Comparison of ENCODE assay signal across 8 mouse cellular contexts in genomic region chr16:10355004-10355403, GRCm38 (mm10). TPM values are rescaled to one million over a fixed set of nuclear protein-coding genes. Genes with fewer than 3 reads are reported as not detected.
DNase-seq lines count a peak whose midpoint lies in the region; ATAC-seq and TF ChIP-seq lines count a peak whose summit lies in the region.

No protein-coding gene starts in this region.

- H3K9ac ChIP-seq in forebrain, postnatal 0 days: no peak overlapping the region
- H3K9ac ChIP-seq in forebrain, embryonic 16.5 days (replicated peaks; ENCODE audit: low read depth, low read length): no peak overlapping the region
- no peak overlapping the region for H3K9ac ChIP-seq in lung, embryonic 16.5 days (ENCODE audit: low read length)
- no peak overlapping the region for H3K9ac ChIP-seq in liver, embryonic 12.5 days

- no peaks in the 10 kb centered on the region for H3K9me3 ChIP-seq in forebrain, postnatal 0 days (ENCODE audit: low read length)
- H3K9me3 ChIP-seq in forebrain, embryonic 16.5 days (ENCODE audit: control insufficient read depth, low read length): no peaks in the 10 kb centered on the region
- H3K9me3 ChIP-seq in lung, embryonic 16.5 days (ENCODE audit: control insufficient read depth, low read length): no peaks in the 10 kb centered on the region
- H3K9me3 ChIP-seq in liver, embryonic 12.5 days (replicated peaks): no peaks in the 10 kb centered on the region

- no peak overlapping the region for H3K4me2 ChIP-seq in forebrain, postnatal 0 days (ENCODE audit: low read depth)
- H3K4me2 ChIP-seq in forebrain, embryonic 16.5 days (ENCODE audit: low read length): no peak overlapping the region
- no peak overlapping the region for H3K4me2 ChIP-seq in lung, embryonic 16.5 days (ENCODE audit: low read depth, low read length)
- H3K4me2 ChIP-seq in liver, embryonic 12.5 days: no peak overlapping the region

- no peak overlapping the region for H3K4me3 ChIP-seq in forebrain, postnatal 0 days (ENCODE audit: low read depth, low read length)
- no peak overlapping the region for H3K4me3 ChIP-seq in forebrain, embryonic 16.5 days (replicated peaks; ENCODE audit: low read length)
- H3K4me3 ChIP-seq in cerebellum, adult 2 months (replicated peaks; ENCODE audit: insufficient read depth, low read depth, low read length): no peak overlapping the region
- H3K4me3 ChIP-seq in lung, embryonic 16.5 days (ENCODE audit: low read length): no peak overlapping the region
- no peak overlapping the region for H3K4me3 ChIP-seq in liver, embryonic 12.5 days
- H3K4me3 ChIP-seq in layer of hippocampus, adult 2 months: no peak overlapping the region

- H3K27ac ChIP-seq in forebrain, postnatal 0 days (ENCODE audit: low read depth, low read length): no peak overlapping the region
- no peak overlapping the region for H3K27ac ChIP-seq in forebrain, embryonic 16.5 days (ENCODE audit: low read length)
- H3K27ac ChIP-seq in cerebellum, adult 2 months (ENCODE audit: insufficient read depth, low read length): no peak overlapping the region
- peak overlapping the region; percentile 55 for H3K27ac ChIP-seq in lung, embryonic 16.5 days (ENCODE audit: low read length)
- H3K27ac ChIP-seq in liver, embryonic 12.5 days: no peak overlapping the region
- no peak overlapping the region for H3K27ac ChIP-seq in layer of hippocampus, adult 2 months

- no peaks in the 10 kb centered on the region for H3K36me3 ChIP-seq in forebrain, postnatal 0 days (ENCODE audit: insufficient read depth)
- no peaks in the 10 kb centered on the region for H3K36me3 ChIP-seq in forebrain, embryonic 16.5 days (ENCODE audit: control insufficient read depth, insufficient read depth)
- no peaks in the 10 kb centered on the region for H3K36me3 ChIP-seq in lung, embryonic 16.5 days (ENCODE audit: control insufficient read depth, insufficient read depth, low read length)
- no peaks in the 10 kb centered on the region for H3K36me3 ChIP-seq in liver, embryonic 12.5 days

- ATAC-seq in forebrain, postnatal 0 days: peak; percentile 56
- no peak for ATAC-seq in forebrain, embryonic 16.5 days
- ATAC-seq in lung, embryonic 16.5 days (ENCODE audit: low read depth): peak; percentile 37
- ATAC-seq in liver, embryonic 12.5 days: no peak

- intact Hi-C loops in left cerebral cortex, postnatal 10 days (cut with DNase I): no loop called here

- TF ChIP-seq POLR2A in cerebellum, adult 2 months (IDR thresholded peaks at IDR 0.05; ENCODE audit: borderline replicate concordance, insufficient read depth, low read length): no peak

- peak; percentile 35 for DNase-seq in forebrain, postnatal 0 days
- DNase-seq in left cerebral cortex, postnatal 10 days (ENCODE audit: extremely low spot score in 1 of 2, low spot score in 2 of 2): peak; percentile 57 to 77
- DNase-seq in left cerebral cortex, adult 18-20 months (ENCODE audit: low spot score in 2 of 2): no peak
- DNase-seq in cerebellum, adult 2 months: peak; percentile 35 to 60
- no peak for DNase-seq in layer of hippocampus, adult 2 months (ENCODE audit: low spot score in 2 of 2)

- no peak for TF ChIP-seq CTCF in forebrain, postnatal 0 days (IDR thresholded peaks at IDR 0.05; ENCODE audit: low read depth)
- no peak for TF ChIP-seq CTCF in cerebellum, adult 2 months (IDR thresholded peaks at IDR 0.05; ENCODE audit: borderline replicate concordance, insufficient read depth, low read depth, low read length)
- TF ChIP-seq CTCF in layer of hippocampus, adult 2 months (conservative IDR thresholded peaks at IDR 0.05): no peak

- no peaks in the 10 kb centered on the region for H3K27me3 ChIP-seq in forebrain, postnatal 0 days (ENCODE audit: insufficient read depth, low read length)
- H3K27me3 ChIP-seq in forebrain, embryonic 16.5 days (replicated peaks; ENCODE audit: control insufficient read depth, insufficient read depth, low read length): no peaks in the 10 kb centered on the region
- no peaks in the 10 kb centered on the region for H3K27me3 ChIP-seq in cerebellum, adult 2 months (ENCODE audit: control insufficient read depth, insufficient read depth, low read length)
- no peaks in the 10 kb centered on the region for H3K27me3 ChIP-seq in lung, embryonic 16.5 days (ENCODE audit: control insufficient read depth, insufficient read depth, low read depth, low read length)
- H3K27me3 ChIP-seq in liver, embryonic 12.5 days (replicated peaks): peaks cover 4% of the 10 kb centered on the region; the same call in 1 of the 2 replicates

- peaks cover 7% of the 10 kb centered on the region; the same call in 1 of the 2 replicates for H3K4me1 ChIP-seq in forebrain, postnatal 0 days (ENCODE audit: insufficient read depth)
- H3K4me1 ChIP-seq in forebrain, embryonic 16.5 days (replicated peaks; ENCODE audit: control insufficient read depth, insufficient read depth, low read length): peaks cover 5% of the 10 kb centered on the region; the same call in 1 of the 2 replicates
- peaks cover 3% of the 10 kb centered on the region; the same call in 1 of the 2 replicates for H3K4me1 ChIP-seq in cerebellum, adult 2 months (ENCODE audit: control insufficient read depth, insufficient read depth, low read length)
- H3K4me1 ChIP-seq in lung, embryonic 16.5 days (replicated peaks; ENCODE audit: control insufficient read depth, insufficient read depth, low read length): peaks cover 34% of the 10 kb centered on the region
- H3K4me1 ChIP-seq in liver, embryonic 12.5 days: peaks cover 21% of the 10 kb centered on the region

RNA-seq across cellular contexts. Expression of gene Tekt5, which starts 40.3 kb away (rescaled TPM):
- total RNA-seq in forebrain, postnatal 0 days (2014; rRNA removed): 3.9 and 5.4 TPM in 2 replicates
- 8.7 and 11.8 TPM in 2 replicates for polyA plus RNA-seq in forebrain, postnatal 0 days (2015; fragmentation: Nextera tagmentation; extraction: Ambion mirVana)
- 2.5 and 4.1 TPM in 2 replicates for polyA plus RNA-seq in forebrain, embryonic 16.5 days (2015; fragmentation: Nextera tagmentation; extraction: Ambion mirVana)
- total RNA-seq in left cerebral cortex, postnatal 10 days (2021): 1 to 10 TPM; 7.3 to 7.7 TPM
- total RNA-seq in left cerebral cortex, adult 18-20 months (2021): 10 to 100 TPM in 1 of 2 experiments, 1 to 10 TPM in 1; 9.0 to 10.7 TPM
- polyA plus RNA-seq in cerebellum, adult 2 months (2012; rRNA removed): 14.7 and 20.3 TPM in 2 replicates
- polyA plus RNA-seq in lung, embryonic 16.5 days (2015; fragmentation: Nextera tagmentation; extraction: Ambion mirVana): 2.9 and 4.2 TPM in 2 replicates
- polyA plus RNA-seq in liver, embryonic 12.5 days (2016; fragmentation: Nextera tagmentation; extraction: Ambion mirVana): 0.08 TPM in 1 of 2 replicates, not detected in the other
- total RNA-seq in layer of hippocampus, adult 2 months (2021): 1 to 10 TPM; 6.1 to 7.4 TPM

RNA-seq across cellular contexts. Expression of gene Emp2, which starts 41.2 kb away (rescaled TPM):
- total RNA-seq in forebrain, postnatal 0 days (2014; rRNA removed): 11.3 and 12.1 TPM in 2 replicates
- 13.2 and 18.5 TPM in 2 replicates for polyA plus RNA-seq in forebrain, postnatal 0 days (2015; fragmentation: Nextera tagmentation; extraction: Ambion mirVana)
- polyA plus RNA-seq in forebrain, embryonic 16.5 days (2015; fragmentation: Nextera tagmentation; extraction: Ambion mirVana): 8.3 and 10.7 TPM in 2 replicates
- total RNA-seq in left cerebral cortex, postnatal 10 days (2021): 10 to 100 TPM; 28.9 to 30.2 TPM
- 10 to 100 TPM in 1 of 2 experiments, 1 to 10 TPM in 1; 10.0 to 13.7 TPM for total RNA-seq in left cerebral cortex, adult 18-20 months (2021)
- 16.2 and 18.9 TPM in 2 replicates for polyA plus RNA-seq in cerebellum, adult 2 months (2012; rRNA removed)
- polyA plus RNA-seq in lung, embryonic 16.5 days (2015; fragmentation: Nextera tagmentation; extraction: Ambion mirVana): 131 and 151 TPM in 2 replicates
- polyA plus RNA-seq in liver, embryonic 12.5 days (2016; fragmentation: Nextera tagmentation; extraction: Ambion mirVana): 5.4 and 5.7 TPM in 2 replicates
- 10 to 100 TPM; 14.4 to 16.4 TPM for total RNA-seq in layer of hippocampus, adult 2 months (2021)

RNA-seq across cellular contexts. Expression of gene Nubp1, which starts 56.7 kb away (rescaled TPM):
- 32.1 and 34.5 TPM in 2 replicates for total RNA-seq in forebrain, postnatal 0 days (2014; rRNA removed)
- 25.7 and 32.2 TPM in 2 replicates for polyA plus RNA-seq in forebrain, postnatal 0 days (2015; fragmentation: Nextera tagmentation; extraction: Ambion mirVana)
- polyA plus RNA-seq in forebrain, embryonic 16.5 days (2015; fragmentation: Nextera tagmentation; extraction: Ambion mirVana): 47.7 and 48.9 TPM in 2 replicates
- total RNA-seq in left cerebral cortex, postnatal 10 days (2021): 10 to 100 TPM; 14.0 to 16.8 TPM
- total RNA-seq in left cerebral cortex, adult 18-20 months (2021): 10 to 100 TPM; 16.3 to 18.5 TPM
- 30.0 and 30.8 TPM in 2 replicates for polyA plus RNA-seq in cerebellum, adult 2 months (2012; rRNA removed)
- 59.7 and 59.9 TPM in 2 replicates for polyA plus RNA-seq in lung, embryonic 16.5 days (2015; fragmentation: Nextera tagmentation; extraction: Ambion mirVana)
- polyA plus RNA-seq in liver, embryonic 12.5 days (2016; fragmentation: Nextera tagmentation; extraction: Ambion mirVana): 49.4 and 52.0 TPM in 2 replicates
- 10 to 100 TPM; 15.5 to 17.8 TPM for total RNA-seq in layer of hippocampus, adult 2 months (2021)

Comparison
In these comparisons a context has a peak if more than half of its experiments do, and no peak if none do; other contexts are left out.
1. ATAC-seq: peak in forebrain, postnatal 0 days (single experiment) and lung, embryonic 16.5 days (single experiment); none in forebrain, embryonic 16.5 days (single experiment) and liver, embryonic 12.5 days (single experiment).
2. DNase-seq: peak in forebrain, postnatal 0 days (single experiment), left cerebral cortex, postnatal 10 days (2 of 2) and cerebellum, adult 2 months (2 of 2); none in left cerebral cortex, adult 18-20 months (0 of 2) and layer of hippocampus, adult 2 months (0 of 2).